Mouse (Mus musculus): ENCODE data around the gene Ush1g. TPM values are rescaled to one million over a fixed set of nuclear protein-coding genes. Genes with fewer than 3 reads are reported as not detected.

The Ush1g gene
- total RNA-seq, 2 experiments from 2014 or later = 0.61 to 0.81 TPM

DNA sequence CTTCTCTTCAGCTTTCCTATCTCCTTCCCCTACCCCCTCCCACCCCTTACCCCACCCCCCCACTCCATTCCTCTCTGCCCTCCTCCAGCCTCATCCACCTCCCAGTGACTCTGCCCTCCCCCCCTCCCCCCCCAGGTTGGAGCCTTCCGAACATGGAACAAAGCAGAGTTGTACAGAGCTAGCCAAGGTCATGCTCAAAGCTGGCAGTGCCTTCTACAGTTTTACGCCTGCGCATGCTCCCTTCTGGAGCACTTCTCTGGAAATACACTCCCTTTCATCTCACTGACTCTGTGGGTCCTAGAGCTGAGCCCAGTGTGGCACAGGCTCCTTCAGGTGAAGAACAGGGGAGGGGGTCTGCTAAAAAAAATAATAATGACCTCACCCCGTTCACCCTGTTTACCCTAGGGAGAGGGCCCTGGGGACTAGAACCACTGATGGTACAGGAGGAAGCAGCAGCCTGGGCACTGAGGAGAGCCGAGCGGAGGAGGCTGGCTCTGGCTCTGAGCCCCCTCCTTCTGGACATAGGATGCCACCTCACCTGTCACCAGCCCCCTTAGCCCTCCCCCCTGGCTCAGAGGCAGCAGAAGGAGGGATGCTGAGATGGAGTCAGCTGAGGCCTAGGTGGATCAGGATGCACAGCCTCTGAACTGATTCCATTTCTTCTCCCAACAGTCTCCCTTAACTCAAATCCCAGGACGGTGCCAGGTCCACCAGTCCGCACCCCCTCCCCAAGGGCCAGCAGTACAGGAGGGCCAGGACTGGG, 38.9 kb downstream of the Ush1g start:
- no peak for TF ChIP-seq CTCF (IDR thresholded peaks at IDR 0.05)
- no peak for DNase-seq
- Histone ChIP-seq H3K27ac (peak overlapping the region; percentile 66; the same call in 1 of the 2 replicates), H3K4me3 (no peak overlapping the region)
- intact Hi-C loops (cut with DNase I) = no loop called here

DNA sequence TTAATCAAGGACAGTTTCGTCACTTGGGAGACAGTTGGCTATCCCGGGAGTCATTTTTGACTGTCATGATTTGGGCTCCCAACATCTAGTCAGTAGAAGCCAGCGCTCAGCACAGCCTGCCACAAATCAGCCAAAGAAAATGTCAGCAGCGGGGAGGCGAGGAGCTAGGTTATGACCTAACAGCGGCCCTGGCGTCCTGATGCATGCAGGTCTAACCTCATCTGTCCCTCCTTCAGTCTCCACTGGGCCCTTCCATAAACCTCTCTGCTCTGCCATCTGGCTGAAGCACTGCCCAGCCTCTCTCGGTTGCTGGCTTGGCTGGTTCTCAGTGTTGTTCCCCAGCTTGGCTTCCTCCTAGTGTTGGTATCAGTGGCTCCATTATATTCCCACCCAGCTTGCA, 39.5 kb downstream of the Ush1g start:
- peak overlapping the region; percentile 66 for H3K27ac ChIP-seq
- intact Hi-C loops (cut with DNase I) = no loop called here
- TF ChIP-seq CTCF (IDR thresholded peaks at IDR 0.05) = no peak
- no peak for DNase-seq
- H3K4me3 ChIP-seq = no peak overlapping the region

DNA sequence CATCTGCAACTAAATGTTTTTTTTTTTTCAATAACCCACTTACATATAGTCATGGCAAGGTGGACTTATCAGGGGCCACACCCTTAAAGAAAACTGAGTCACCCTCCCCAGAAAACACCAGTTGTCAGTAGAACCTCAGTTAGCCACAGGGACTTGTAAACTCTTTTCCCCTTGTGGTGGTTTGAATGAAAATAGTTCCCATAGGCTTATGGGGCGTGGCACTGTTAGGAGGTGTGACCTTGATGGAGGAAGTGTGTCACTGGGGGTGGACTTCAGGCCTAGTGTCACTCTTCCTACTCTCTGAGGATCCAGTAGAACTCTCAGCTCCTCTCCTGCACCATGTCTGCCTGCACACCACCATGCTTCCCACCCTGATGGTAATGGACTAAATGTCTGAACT, 42.1 kb downstream of the Ush1g start:
- Histone ChIP-seq H3K27ac (no peak overlapping the region), H3K4me3 (no peak overlapping the region)
- no peak for DNase-seq
- intact Hi-C loops (cut with DNase I) = loop anchor here (10.0 kb wide), 1 partner anchor 195 kb away; no protein-coding TSS in a partner anchor
- no peak for TF ChIP-seq CTCF (IDR thresholded peaks at IDR 0.05)

DNA sequence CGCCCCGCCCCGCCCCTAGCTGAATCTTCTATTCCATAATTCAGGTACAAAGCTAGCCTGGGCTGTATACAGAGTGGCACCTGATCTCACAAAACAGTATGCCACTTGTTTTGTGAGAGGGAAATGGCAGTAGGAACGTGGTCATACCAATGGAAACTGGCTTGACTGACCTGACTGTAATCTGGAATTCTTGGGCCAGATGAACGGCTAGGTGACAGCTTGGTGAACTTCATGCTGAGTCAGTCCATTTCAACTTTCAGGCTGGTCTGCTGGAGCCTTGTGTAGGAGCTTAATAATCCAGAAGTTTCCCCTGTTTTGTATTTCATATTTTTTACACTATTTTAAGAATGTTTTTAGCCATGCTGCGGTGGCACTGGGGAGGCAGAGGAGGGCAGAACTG, 43.7 kb downstream of the Ush1g start:
- H3K4me3 ChIP-seq = peak overlapping the region; percentile 87; the same call in 1 of the 2 replicates
- intact Hi-C loops (cut with DNase I) = loop anchor here (10.0 kb wide), 1 partner anchor 193 kb away; no protein-coding TSS in a partner anchor
- no peak for DNase-seq
- H3K27ac ChIP-seq = peak overlapping the region; percentile 95
- TF ChIP-seq CTCF (IDR thresholded peaks at IDR 0.05) = no peak

DNA sequence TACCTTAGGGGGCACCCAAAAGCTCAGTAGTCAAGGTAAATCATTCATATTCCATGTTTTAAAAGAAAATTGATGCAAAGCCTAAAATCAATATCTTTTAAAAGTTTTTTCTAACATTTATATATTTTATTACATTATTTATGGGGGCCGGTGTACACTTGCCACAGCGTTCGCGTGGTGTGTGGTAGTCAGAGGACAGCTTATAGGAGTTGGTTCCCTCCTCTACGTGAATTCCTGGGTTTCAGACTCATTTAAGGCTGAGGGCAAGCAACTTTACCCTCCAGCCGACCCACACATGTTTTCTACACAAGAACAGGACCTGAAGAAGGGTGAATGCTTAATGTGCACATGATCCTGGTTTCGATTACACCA, 44.3 kb downstream of the Ush1g start:
- H3K27ac ChIP-seq = peak overlapping the region; percentile 95
- no peak for DNase-seq
- intact Hi-C loops (cut with DNase I) = loop anchor here (10.0 kb wide), 1 partner anchor 193 kb away; no protein-coding TSS in a partner anchor
- no peak for TF ChIP-seq CTCF (IDR thresholded peaks at IDR 0.05)
- H3K4me3 ChIP-seq = peak overlapping the region; percentile 87

DNA sequence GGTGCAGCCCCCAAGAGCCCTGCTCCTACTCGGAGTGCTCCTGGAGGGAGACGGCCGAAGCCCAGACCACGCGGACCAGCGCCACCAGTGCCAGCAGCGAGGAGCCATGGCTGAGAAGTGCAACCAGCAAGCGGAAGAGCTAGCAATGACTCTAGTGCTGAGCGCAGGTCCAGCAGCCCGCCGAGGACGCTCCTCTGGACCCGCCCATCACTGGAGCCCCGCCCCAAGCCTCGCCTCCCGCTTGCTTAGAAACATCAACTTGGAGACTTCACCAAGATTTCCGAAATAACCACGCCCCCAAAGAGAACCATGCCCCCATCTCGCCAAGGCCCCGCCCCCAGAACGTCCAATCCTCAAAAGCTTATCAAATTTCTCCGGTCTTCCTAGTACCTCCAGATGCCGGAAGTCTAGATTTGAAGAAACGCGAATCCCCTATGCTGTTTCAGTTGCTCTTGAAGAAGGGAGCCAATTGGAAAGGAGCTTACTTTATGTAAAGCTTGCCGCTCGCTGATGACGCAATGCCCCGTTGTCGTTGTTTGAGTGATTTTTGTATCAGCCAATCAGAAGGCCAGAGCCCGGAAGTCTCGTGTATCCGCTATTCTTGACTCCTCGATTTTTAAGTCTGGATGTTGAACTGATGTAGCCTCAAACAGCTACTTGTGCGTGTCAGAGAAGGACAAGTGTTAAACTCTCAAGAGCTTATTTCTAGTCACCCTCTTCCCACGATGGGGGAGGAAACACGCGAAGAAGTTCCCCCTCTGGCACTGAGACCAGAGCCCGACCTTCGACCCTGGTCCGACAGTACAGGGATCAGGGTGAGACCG, 44.8 kb downstream of the Ush1g start, which contains the start of gene Fdxr:
Gene Fdxr (minus strand): TSS at position 271 of the 824 bp plus-strand sequence.
- H3K27ac ChIP-seq = peak within 1 kb of the TSS; percentile 95

DNA sequence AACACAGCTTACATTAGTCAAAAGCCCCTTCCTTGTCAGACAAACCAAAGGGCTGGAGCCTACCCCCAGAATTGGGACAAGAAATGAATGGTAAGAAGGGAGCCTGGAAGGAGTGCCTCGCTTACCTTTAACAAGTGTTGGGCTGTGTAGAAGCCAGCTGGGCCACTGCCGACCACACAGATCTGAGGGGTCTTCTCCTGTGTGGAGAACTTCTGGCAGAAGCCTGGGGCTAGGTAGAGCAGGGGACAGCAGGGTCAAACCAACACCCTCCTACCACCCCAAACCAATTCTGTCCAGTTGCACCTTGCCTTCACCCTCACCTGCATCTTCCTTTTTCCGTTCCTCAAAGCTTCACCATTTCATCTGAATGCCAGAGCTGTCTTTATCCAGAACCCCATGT, 45.9 kb downstream of the Ush1g start:
- no peak for TF ChIP-seq CTCF (IDR thresholded peaks at IDR 0.05)
- DNase-seq = no peak
- intact Hi-C loops (cut with DNase I) = loop anchor here (10.0 kb wide), 1 partner anchor 191 kb away; no protein-coding TSS in a partner anchor
- H3K27ac ChIP-seq = peak overlapping the region; percentile 95
- H3K4me3 ChIP-seq = peak overlapping the region; percentile 87

More for the DNA sequence above, 44.8 kb downstream of the Ush1g start, which contains the start of gene Fdxr:
- H3K4me3 ChIP-seq = peak within 1 kb of the TSS; percentile 87
- peak; percentile 99 for DNase-seq
- TF ChIP-seq CTCF (IDR thresholded peaks at IDR 0.05) = no peak
- intact Hi-C loops (cut with DNase I) = loop anchor here (10.0 kb wide), 1 partner anchor 192 kb away; no protein-coding TSS in a partner anchor

DNA sequence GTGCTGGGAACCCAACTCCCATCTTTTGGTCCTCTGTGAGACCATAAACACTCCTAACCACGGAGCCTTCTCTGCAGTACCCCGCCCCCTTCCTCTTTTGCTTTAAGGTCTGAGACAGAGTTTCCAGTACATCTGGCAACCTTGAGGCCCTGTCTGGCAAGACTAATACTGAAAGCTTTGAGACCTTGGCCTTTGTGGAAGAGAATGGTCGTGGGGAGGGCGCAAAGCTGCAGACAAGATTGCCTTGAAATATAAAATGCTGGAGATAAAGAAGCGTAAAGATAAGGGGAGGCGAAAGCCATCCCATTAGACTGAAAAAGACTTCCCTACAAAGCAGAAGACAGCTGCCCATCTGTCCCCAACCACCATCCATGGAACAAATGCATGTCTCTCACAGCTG, 46.3 kb downstream of the Ush1g start:
- H3K27ac ChIP-seq = 0 out of 2 replicates have a peak overlapping the region, but pooled peaks have one; percentile 95
- no peak for TF ChIP-seq CTCF (IDR thresholded peaks at IDR 0.05)
- H3K4me3 ChIP-seq = no peak overlapping the region
- intact Hi-C loops (cut with DNase I) = loop anchor here (10.0 kb wide), 1 partner anchor 191 kb away; no protein-coding TSS in a partner anchor
- DNase-seq = no peak

DNA sequence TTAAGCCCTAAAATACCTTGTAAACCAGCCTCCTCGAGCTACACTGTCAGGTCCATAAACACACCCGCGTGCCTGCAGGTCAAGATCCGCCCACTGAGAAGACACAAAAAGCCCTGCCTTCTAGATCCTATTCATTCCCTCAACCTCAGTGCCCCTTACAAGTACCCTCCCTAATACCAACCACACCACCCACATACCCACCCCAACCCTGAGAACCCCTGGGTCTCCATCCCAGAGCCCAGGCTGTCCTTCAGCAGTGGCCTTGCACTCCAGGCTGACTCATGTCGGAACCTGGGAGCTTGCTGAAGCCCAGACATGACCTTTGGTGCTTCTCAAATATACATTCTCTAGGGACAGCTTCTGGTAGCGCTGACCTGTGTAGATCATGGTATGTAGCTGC, 47.1 kb downstream of the Ush1g start:
- intact Hi-C loops (cut with DNase I) = loop anchor here (10.0 kb wide), 1 partner anchor 190 kb away; no protein-coding TSS in a partner anchor
- Histone ChIP-seq H3K27ac (no peak overlapping the region), H3K4me3 (no peak overlapping the region)
- DNase-seq = no peak
- no peak for TF ChIP-seq CTCF (IDR thresholded peaks at IDR 0.05)

DNA sequence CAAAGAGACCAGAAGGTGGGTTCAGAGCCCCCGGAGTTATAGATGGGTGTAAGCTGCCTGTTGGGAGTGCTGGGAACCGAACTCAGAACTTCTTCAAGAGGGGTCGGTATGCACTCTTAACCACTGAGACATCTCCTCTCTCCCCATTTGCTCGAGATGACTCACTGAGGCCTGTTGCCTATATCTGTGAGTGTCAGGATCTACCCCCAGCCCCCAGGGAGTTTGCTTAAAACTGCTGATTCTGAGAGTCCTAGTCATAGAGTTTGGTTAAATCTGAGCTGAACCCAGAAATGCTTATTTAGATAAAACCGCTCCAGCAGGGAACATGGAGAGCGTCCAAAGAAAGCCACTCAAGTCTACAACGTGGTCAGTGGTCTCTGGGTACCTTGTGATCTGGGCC, 47.7 kb downstream of the Ush1g start:
- no peak for TF ChIP-seq CTCF (IDR thresholded peaks at IDR 0.05)
- Histone ChIP-seq H3K4me3 (no peak overlapping the region), H3K27ac (no peak overlapping the region)
- no peak for DNase-seq
- intact Hi-C loops (cut with DNase I) = loop anchor here (10.0 kb wide), 1 partner anchor 189 kb away; no protein-coding TSS in a partner anchor

DNA sequence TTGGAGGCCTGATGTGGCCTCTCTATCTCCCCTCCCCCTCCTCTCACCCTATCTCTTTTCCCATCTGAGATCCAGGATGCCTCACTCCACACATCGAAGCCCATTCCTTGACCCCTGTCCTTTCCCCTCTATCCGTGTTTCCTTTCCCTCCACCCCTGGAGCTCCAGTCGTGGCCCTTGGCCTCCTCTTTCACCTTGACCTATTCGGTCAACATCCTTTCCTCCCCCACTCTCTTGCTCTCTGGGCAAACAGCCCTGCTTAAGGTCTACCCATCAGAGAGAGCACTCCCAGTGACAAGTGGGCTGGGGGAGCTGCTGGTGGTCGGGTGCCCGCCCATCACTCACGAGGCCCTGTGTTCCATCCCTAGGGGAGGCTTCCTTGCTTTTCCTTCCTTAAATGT, 48.1 kb downstream of the Ush1g start:
- no peak overlapping the region for H3K27ac ChIP-seq
- intact Hi-C loops (cut with DNase I) = loop anchor here (10.0 kb wide), 1 partner anchor 189 kb away; no protein-coding TSS in a partner anchor
- DNase-seq = no peak
- TF ChIP-seq CTCF (IDR thresholded peaks at IDR 0.05) = no peak
- no peak overlapping the region for H3K4me3 ChIP-seq

DNA sequence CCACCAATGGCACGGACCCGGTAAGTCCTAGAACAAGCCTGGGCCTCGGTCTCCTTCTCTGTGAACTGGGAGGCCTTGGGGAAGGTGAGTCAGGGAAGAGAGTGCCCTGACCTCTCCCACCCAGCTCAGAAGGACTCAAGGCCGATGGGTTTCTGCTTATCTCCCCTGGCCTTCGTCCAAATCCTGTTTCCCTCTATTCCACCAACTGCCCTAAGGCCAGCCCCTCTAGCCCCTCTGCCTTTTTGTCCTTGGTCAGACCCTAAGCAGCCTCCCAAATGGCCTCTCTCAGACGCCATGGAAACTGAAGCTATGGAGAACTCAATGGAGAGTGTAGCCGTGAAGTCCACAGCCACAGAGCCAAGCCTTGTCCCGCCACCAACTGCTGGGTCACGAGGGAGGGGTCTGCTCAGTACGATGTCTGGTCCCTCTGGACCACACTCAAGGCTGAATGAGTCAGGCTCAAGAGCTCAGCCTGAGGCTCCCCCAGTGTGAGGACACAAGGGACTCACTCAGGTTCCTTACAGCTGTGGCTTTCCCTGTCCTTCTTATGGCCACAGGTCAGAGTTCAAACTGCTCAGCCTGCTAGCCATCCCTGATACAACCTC, 48.8 kb downstream of the Ush1g start:
- no peak for DNase-seq
- TF ChIP-seq CTCF (IDR thresholded peaks at IDR 0.05) = no peak
- intact Hi-C loops (cut with DNase I) = loop anchor here (10.0 kb wide), 1 partner anchor 188 kb away; no protein-coding TSS in a partner anchor
- H3K27ac ChIP-seq = no peak overlapping the region
- H3K4me3 ChIP-seq = no peak overlapping the region

Data from gastrocnemius, adult 2 months (tissue).